Mouse (Mus musculus) testis, adult 2 months (tissue): ENCODE data around the gene Spindoc.

Source experiments
- CTCF ChIP-seq: fragments of 200-500 bp; IDR thresholded peaks from 2 replicates; pipeline ENCODE4 v1.5.1; 2012; ENCODE audit warnings: low read depth, mild to moderate bottlenecking, inconsistent platforms, low read length, moderate library complexity; ENCODE audit not compliant: control insufficient read depth, insufficient read depth, insufficient replicate concordance
- POLR2A ChIP-seq: fragments of 200-500 bp; IDR thresholded peaks from 2 replicates; pipeline ENCODE4 v1.6.1; 2012; ENCODE audit warnings: low read depth, mild to moderate bottlenecking, inconsistent platforms, low read length, moderate library complexity; ENCODE audit not compliant: control insufficient read depth

GRCm38 (mm10) chr19:7388488-7388887 lies 5.7 kb upstream of the Spindoc start:
- TF ChIP-seq POLR2A (no peak), CTCF (no peak)
